Mouse (Mus musculus): ENCODE data around the gene Nploc4. TPM values are rescaled to one million over a fixed set of nuclear protein-coding genes. Genes with fewer than 3 reads are reported as not detected.

Nploc4 gene
- total and polyA plus RNA-seq, 3 experiments, result 40.6 to 115 (median 50.4) TPM

DNA sequence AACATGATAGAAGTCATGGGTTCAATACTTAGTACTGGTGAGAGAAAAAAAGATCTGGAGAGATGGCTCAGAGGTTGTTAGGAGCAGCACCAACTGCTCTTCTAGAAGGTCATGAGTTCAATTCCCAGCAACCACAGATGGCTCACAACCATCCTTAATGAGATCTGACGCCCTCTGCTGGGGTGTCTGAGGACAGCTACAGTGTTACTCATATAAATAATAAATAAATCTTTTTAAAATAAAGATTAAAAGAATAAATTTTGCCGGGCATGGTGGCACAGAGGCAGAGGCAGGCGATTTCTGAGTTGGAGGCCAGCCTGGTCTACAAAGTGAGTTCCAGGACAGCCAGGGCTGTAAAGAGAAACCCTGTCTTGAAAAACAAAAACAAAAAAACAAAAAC, 98.7 kb downstream of the Nploc4 start:
- Histone ChIP-seq H3K9ac (ENCODE audit: insufficient read depth, low read depth) (no peak overlapping the region), H3K4me1 (ENCODE audit: control insufficient read depth in 1 of 2, insufficient read depth in 2 of 2) (peaks cover 5 to 7% of the 10 kb centered on the region in 2 experiments; a peak in 3 of 4 replicates), H3K27me3 (replicated peaks) (peaks cover 10% of the 10 kb centered on the region), H3K79me2 (replicated peaks; ENCODE audit: control insufficient read depth, extremely low read depth, insufficient read depth, poor library complexity, severe bottlenecking) (no peaks in the 10 kb centered on the region), H3K27ac (ENCODE audit: insufficient read depth, low read depth) (no peak overlapping the region), H3K9me3 (replicated peaks; ENCODE audit: low read length) (peaks cover 10% of the 10 kb centered on the region), H3K4me2 (ENCODE audit: insufficient read depth, low read depth, poor library complexity, severe bottlenecking) (no peak overlapping the region), H3K36me3 (replicated peaks in 1 of 2; ENCODE audit: control insufficient read depth in 1 of 2, insufficient read depth in 1 of 2, low read length in 1 of 2) (no peaks in the 10 kb centered on the region), H3K4me3 (replicated peaks in 1 of 3; ENCODE audit: low read depth in 2 of 3, low read length in 2 of 3, poor library complexity in 1 of 3) (no peak overlapping the region)
- dilution Hi-C loops (cut with MboI; ENCODE audit: extremely low pct_ligation_motif_present, extremely low pct_unique_long_range_greater_than_20kb, low sequenced_read_pairs), result no loop called here
- DNase-seq (ENCODE audit: extremely low read depth), result no peak
- TF ChIP-seq MEF2A (IDR thresholded peaks at IDR 0.05; ENCODE audit: borderline replicate concordance, low read depth, low read length) (no peak), GABPA (IDR thresholded peaks at IDR 0.05; ENCODE audit: insufficient replicate concordance, low read depth, low read length) (no peak), USF2 (conservative IDR thresholded peaks at IDR 0.05; ENCODE audit: low read depth, low read length) (no peak), POLR2A (IDR thresholded peaks at IDR 0.05; ENCODE audit: low read depth, low read length) (no peak), BHLHE40 (IDR thresholded peaks at IDR 0.05; ENCODE audit: low read depth, low read length) (no peak), SIN3A (IDR thresholded peaks at IDR 0.05; ENCODE audit: low read length) (no peak), MYC (IDR thresholded peaks at IDR 0.05; ENCODE audit: low read depth, low read length) (no peak), MAZ (IDR thresholded peaks at IDR 0.05; ENCODE audit: low read depth, low read length) (no peak)
- in situ Hi-C loops (cut with MboI; ENCODE audit: low pct_ligation_motif_present, low pct_unique_long_range_greater_than_20kb, low sequenced_read_pairs), result no loop called here

DNA sequence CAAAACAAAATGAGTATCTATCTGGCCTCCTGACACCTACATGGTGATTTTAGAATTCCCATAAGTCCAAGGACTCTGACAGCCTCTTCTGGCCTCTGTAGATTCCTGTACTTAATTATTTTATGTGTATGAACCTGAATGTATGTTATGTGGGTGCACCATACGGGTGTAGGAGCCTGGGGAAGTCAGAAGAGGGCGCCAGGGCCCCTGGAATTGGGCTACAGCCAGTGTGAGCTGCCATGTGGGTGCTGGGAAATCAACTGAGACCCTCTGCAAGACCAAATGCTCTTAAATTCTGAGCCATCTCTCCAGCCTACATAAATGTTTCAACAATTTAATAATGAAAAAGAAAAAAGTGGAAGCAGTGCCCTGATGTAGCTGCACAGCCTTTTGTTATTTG, 100.1 kb downstream of the Nploc4 start:
- no peak overlapping the region for H3K27ac ChIP-seq (ENCODE audit: insufficient read depth, low read depth)

DNA sequence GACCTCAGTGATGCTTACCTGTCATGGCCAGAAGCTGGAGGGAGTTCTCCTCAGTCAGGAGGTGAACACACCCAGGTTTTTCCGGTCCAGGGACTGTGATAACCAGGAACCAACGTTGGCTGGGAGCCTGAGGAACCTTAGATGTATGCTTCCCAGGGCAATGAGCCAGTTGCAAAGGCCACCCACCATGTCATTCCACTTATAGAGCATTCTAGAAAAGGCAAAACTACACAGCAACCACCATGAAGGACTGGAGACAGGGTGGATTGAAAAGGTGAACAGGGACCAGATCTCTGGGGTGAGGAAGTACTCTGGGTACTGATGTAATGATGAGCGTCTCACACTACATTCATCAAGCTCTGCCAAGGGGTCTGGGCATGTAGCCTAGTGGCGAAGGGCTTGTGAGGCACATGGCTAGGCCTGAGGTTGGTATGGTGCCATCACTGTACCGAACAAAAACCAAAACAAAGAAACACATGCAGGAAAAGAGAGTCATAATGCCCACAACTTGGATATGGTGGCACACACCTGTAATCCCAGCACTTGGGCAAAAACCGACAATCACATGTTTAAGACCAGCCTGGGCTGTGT, 102.0 kb downstream of the Nploc4 start:
- no peak for DNase-seq (ENCODE audit: extremely low read depth)
- in situ Hi-C loops (cut with MboI; ENCODE audit: low pct_ligation_motif_present, low pct_unique_long_range_greater_than_20kb, low sequenced_read_pairs), result no loop called here
- H3K4me3 ChIP-seq (replicated peaks in 1 of 3; ENCODE audit: low read depth in 2 of 3, low read length in 2 of 3, poor library complexity in 1 of 3), result no peak overlapping the region
- peaks cover 5 to 7% of the 10 kb centered on the region in 2 experiments; a peak in 3 of 4 replicates for H3K4me1 ChIP-seq (ENCODE audit: control insufficient read depth in 1 of 2, insufficient read depth in 2 of 2)
- dilution Hi-C loops (cut with MboI; ENCODE audit: extremely low pct_ligation_motif_present, extremely low pct_unique_long_range_greater_than_20kb, low sequenced_read_pairs), result no loop called here
- no peaks in the 10 kb centered on the region for H3K36me3 ChIP-seq (replicated peaks in 1 of 2; ENCODE audit: control insufficient read depth in 1 of 2, insufficient read depth in 1 of 2, low read length in 1 of 2)
- no peak overlapping the region for H3K4me2 ChIP-seq (ENCODE audit: insufficient read depth, low read depth, poor library complexity, severe bottlenecking)
- no peak overlapping the region for H3K9ac ChIP-seq (ENCODE audit: insufficient read depth, low read depth)
- peaks cover 10% of the 10 kb centered on the region for H3K9me3 ChIP-seq (replicated peaks; ENCODE audit: low read length)
- H3K27me3 ChIP-seq (replicated peaks), result peaks cover 10% of the 10 kb centered on the region
- H3K79me2 ChIP-seq (replicated peaks; ENCODE audit: control insufficient read depth, extremely low read depth, insufficient read depth, poor library complexity, severe bottlenecking), result no peaks in the 10 kb centered on the region
- no peak overlapping the region for H3K27ac ChIP-seq (ENCODE audit: insufficient read depth, low read depth)
- no peak for TF ChIP-seq RCOR1 (conservative IDR thresholded peaks at IDR 0.05; ENCODE audit: low read depth, low read length)
- TF ChIP-seq CHD1 (IDR thresholded peaks at IDR 0.05; ENCODE audit: low read depth, low read length), result no peak
- TF ChIP-seq SMC3 (IDR thresholded peaks at IDR 0.05; ENCODE audit: low read depth, low read length), result no peak
- no peak for TF ChIP-seq TCF12 (IDR thresholded peaks at IDR 0.05; ENCODE audit: low read depth, low read length)
- no peak for TF ChIP-seq PAX5 (IDR thresholded peaks at IDR 0.05; ENCODE audit: low read length)
- no peak for TF ChIP-seq USF2 (conservative IDR thresholded peaks at IDR 0.05; ENCODE audit: low read depth, low read length)
- no peak for TF ChIP-seq MYC (IDR thresholded peaks at IDR 0.05; ENCODE audit: low read depth, low read length)
- no peak for TF ChIP-seq ZC3H11A (IDR thresholded peaks at IDR 0.05; ENCODE audit: low read depth, low read length)
- no peak for TF ChIP-seq TBP (conservative IDR thresholded peaks at IDR 0.05; ENCODE audit: low read depth, low read length)
- no peak for TF ChIP-seq ZMIZ1 (IDR thresholded peaks at IDR 0.05; ENCODE audit: low read depth, low read length)
- no peak for TF ChIP-seq JUND (conservative IDR thresholded peaks at IDR 0.05; ENCODE audit: low read depth, low read length)
- no peak for TF ChIP-seq ELF1 (IDR thresholded peaks at IDR 0.05; ENCODE audit: low read depth, low read length)
- no peak for TF ChIP-seq SIN3A (IDR thresholded peaks at IDR 0.05; ENCODE audit: low read length)
- no peak for TF ChIP-seq GABPA (IDR thresholded peaks at IDR 0.05; ENCODE audit: insufficient replicate concordance, low read depth, low read length)
- no peak for TF ChIP-seq EP300 (IDR thresholded peaks at IDR 0.05; ENCODE audit: low read length)
- TF ChIP-seq ZKSCAN1 (IDR thresholded peaks at IDR 0.05; ENCODE audit: borderline replicate concordance, low read depth, low read length), result no peak
- TF ChIP-seq E2F4 (IDR thresholded peaks at IDR 0.05; ENCODE audit: insufficient replicate concordance, low read depth, low read length), result no peak
- no peak for TF ChIP-seq ETS1 (conservative IDR thresholded peaks at IDR 0.05; ENCODE audit: low read depth, low read length)
- no peak for TF ChIP-seq MAX (IDR thresholded peaks at IDR 0.05; ENCODE audit: low read length)

More for the DNA sequence above, 100.1 kb downstream of the Nploc4 start:
- Histone ChIP-seq H3K4me3 (replicated peaks in 1 of 3; ENCODE audit: low read depth in 2 of 3, low read length in 2 of 3, poor library complexity in 1 of 3) (no peak overlapping the region), H3K9me3 (replicated peaks; ENCODE audit: low read length) (peaks cover 10% of the 10 kb centered on the region), H3K79me2 (replicated peaks; ENCODE audit: control insufficient read depth, extremely low read depth, insufficient read depth, poor library complexity, severe bottlenecking) (no peaks in the 10 kb centered on the region), H3K4me1 (ENCODE audit: control insufficient read depth in 1 of 2, insufficient read depth in 2 of 2) (peaks cover 5 to 7% of the 10 kb centered on the region in 2 experiments; a peak in 3 of 4 replicates), H3K4me2 (ENCODE audit: insufficient read depth, low read depth, poor library complexity, severe bottlenecking) (no peak overlapping the region), H3K9ac (ENCODE audit: insufficient read depth, low read depth) (no peak overlapping the region), H3K27me3 (replicated peaks) (peaks cover 10% of the 10 kb centered on the region), H3K36me3 (replicated peaks in 1 of 2; ENCODE audit: control insufficient read depth in 1 of 2, insufficient read depth in 1 of 2, low read length in 1 of 2) (no peaks in the 10 kb centered on the region)
- dilution Hi-C loops (cut with MboI; ENCODE audit: extremely low pct_ligation_motif_present, extremely low pct_unique_long_range_greater_than_20kb, low sequenced_read_pairs) (no loop called here), in situ Hi-C loops (cut with MboI; ENCODE audit: low pct_ligation_motif_present, low pct_unique_long_range_greater_than_20kb, low sequenced_read_pairs) (no loop called here)
- no peak for DNase-seq (ENCODE audit: extremely low read depth)
- no peak for TF ChIP-seq NELFE (IDR thresholded peaks at IDR 0.05; ENCODE audit: low read depth, low read length)
- no peak for TF ChIP-seq MYC (IDR thresholded peaks at IDR 0.05; ENCODE audit: low read depth, low read length)
- TF ChIP-seq CHD2 (IDR thresholded peaks at IDR 0.05; ENCODE audit: low read length), result no peak
- no peak for TF ChIP-seq E2F4 (IDR thresholded peaks at IDR 0.05; ENCODE audit: insufficient replicate concordance, low read depth, low read length)
- TF ChIP-seq JUN (IDR thresholded peaks at IDR 0.05; ENCODE audit: insufficient read depth, low read depth, low read length), result no peak
- TF ChIP-seq MAX (IDR thresholded peaks at IDR 0.05; ENCODE audit: low read length), result no peak
- TF ChIP-seq ZNF384 (IDR thresholded peaks at IDR 0.05; ENCODE audit: low read depth, low read length), result no peak

Data from CH12.LX (cell line).